Mouse (Mus musculus) neural tube, embryonic 11.5 days (tissue): ENCODE data around the gene Def8. TPM values are rescaled to one million over a fixed set of nuclear protein-coding genes. Genes with fewer than 3 reads are reported as not detected.
"Not testable (repeated sequence)": the region's sequence is repeated elsewhere in the genome, so short reads cannot be mapped to it uniquely, and the experiment has no call there.

Source experiments
- ATAC-seq: fragments of 200-750 bp; cut with Nextera tagmentation; 2 replicates; pipeline ENCODE4 v1.8.0; 2017; ENCODE audit warnings: moderate number of reproducible peaks, mild to moderate bottlenecking, moderate TSS enrichment, moderate library complexity; ENCODE audit not compliant: insufficient read depth, low FRiP score, low TSS enrichment
- DNase-seq: peaks from one replicate; pipeline ENCODE4 v3.0.0-alpha.2; 2015; ENCODE audit warnings: low spot score
- H3K27ac ChIP-seq: fragments of 300-500 bp; sonication (generic); 2 replicates; pipeline ENCODE4 v1.5.1; 2014; ENCODE audit warnings: low read depth, mild to moderate bottlenecking, low read length
- H3K27me3 ChIP-seq: fragments of 300-500 bp; sonication (generic); 2 replicates; pipeline ENCODE4 v1.6.1; 2014; ENCODE audit warnings: mild to moderate bottlenecking, low read length, mixed read lengths; ENCODE audit not compliant: control insufficient read depth, insufficient read depth
- H3K36me3 ChIP-seq: fragments of 300-500 bp; sonication (generic); 2 replicates; pipeline ENCODE4 v1.6.1; 2014; ENCODE audit warnings: mild to moderate bottlenecking, low read length, moderate library complexity, mixed read lengths; ENCODE audit not compliant: control insufficient read depth, insufficient read depth
- H3K4me1 ChIP-seq: fragments of 300-500 bp; sonication (generic); 2 replicates; pipeline ENCODE4 v1.6.1; 2014; ENCODE audit warnings: low read length, mixed read lengths; ENCODE audit not compliant: control insufficient read depth, insufficient read depth
- H3K4me2 ChIP-seq: fragments of 300-500 bp; sonication (generic); 2 replicates; pipeline ENCODE4 v1.6.1; 2014; ENCODE audit warnings: low read depth, mild to moderate bottlenecking, moderate library complexity
- H3K4me3 ChIP-seq: fragments of 300-500 bp; sonication (generic); 2 replicates; pipeline ENCODE4 v1.5.1; 2014; ENCODE audit warnings: low read depth, low read length
- H3K9ac ChIP-seq: fragments of 300-500 bp; sonication (generic); 2 replicates; pipeline ENCODE4 v1.6.1; 2014; ENCODE audit warnings: mild to moderate bottlenecking, low read length
- H3K9me3 ChIP-seq: fragments of 300-500 bp; sonication (generic); 2 replicates; pipeline ENCODE4 v1.6.1; 2016; ENCODE audit warnings: low read length; ENCODE audit not compliant: control insufficient read depth
- WGBS: fragments of 180-500 bp; shearing (Covaris S2); extraction: QIAGEN DNeasy Blood & Tissue Kit; methylation state at CpG from one replicate; pipeline ENCODE4 v1.1.7; 2014; 5-methylcytosine and 5-hydroxymethylcytosine counted together
- polyA plus RNA-seq: library from polyadenylated mRNA; unstranded; fragments of >200 nt; fragmentation: Nextera tagmentation; extraction: Ambion mirVana; gene quantifications from 2 replicates; pipeline ENCODE4 v1.2.1, GENCODE M21; 2014

The Def8 gene
- polyA plus RNA-seq, 1 experiment from 2014 or later = 41.7 TPM

DNA sequence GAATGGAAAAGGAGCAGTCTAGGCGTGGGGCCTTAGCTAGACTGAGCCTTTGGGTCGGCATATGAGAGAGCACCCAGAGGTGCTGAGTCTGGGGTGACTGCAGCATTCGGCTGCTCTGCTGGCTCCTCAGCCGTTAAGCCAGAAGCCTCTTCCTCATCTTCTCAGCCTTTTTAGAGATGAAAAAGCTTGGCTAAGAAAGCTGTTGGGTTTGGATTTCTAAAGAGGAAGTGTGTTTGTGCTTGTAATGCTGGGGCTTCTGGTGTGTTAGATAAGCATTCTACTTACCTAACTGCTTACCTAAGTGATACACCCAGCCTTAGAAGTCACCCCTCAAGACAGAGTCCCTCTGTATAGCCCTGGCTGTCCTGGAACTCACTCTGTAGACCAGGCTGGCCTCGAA is 27.5 kb downstream of the Def8 start:
- H3K9ac ChIP-seq = no peak overlapping the region
- no peaks in the 10 kb centered on the region for H3K4me1 ChIP-seq
- ATAC-seq (no peak), DNase-seq (no peak)
- no peak overlapping the region for H3K4me3 ChIP-seq
- no peak overlapping the region for H3K27ac ChIP-seq
- H3K4me2 ChIP-seq = no peak overlapping the region
- peaks cover 3% of the 10 kb centered on the region; the same call in 1 of the 2 replicates for H3K36me3 ChIP-seq
- H3K9me3 ChIP-seq = no peaks in the 10 kb centered on the region
- WGBS = 91% methylated on average over 5 of the region's 5 CpGs
- no peaks in the 10 kb centered on the region for H3K27me3 ChIP-seq

DNA sequence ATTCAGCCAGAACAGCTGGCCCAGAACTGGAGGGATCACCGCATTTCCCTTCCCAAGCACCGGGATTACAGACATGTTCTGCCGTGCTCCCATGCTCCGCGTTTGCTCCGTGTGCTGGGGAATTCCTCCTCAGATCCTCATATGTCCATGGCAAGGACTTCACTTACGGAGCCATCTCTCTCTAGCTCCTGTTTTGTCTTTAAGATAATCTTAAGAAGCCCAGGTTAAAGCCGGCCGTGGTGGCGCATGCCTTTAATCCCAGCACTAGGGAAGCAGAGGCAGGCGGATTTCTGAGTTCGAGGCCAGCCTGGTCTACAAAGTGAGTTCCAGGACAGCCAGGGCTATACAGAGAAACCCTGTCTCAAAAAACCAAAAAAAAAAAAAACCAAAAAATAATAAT is 28.4 kb downstream of the Def8 start:
- WGBS = 95% methylated on average over 12 of the region's 12 CpGs
- ATAC-seq, H3K4me2 ChIP-seq: not testable (repeated sequence)

GRCm38 (mm10) chr8:123452149-123452548 is 28.8 kb downstream of the Def8 start:
- ATAC-seq = no peak

More for the DNA sequence above, 28.4 kb downstream of the Def8 start:
- DNase-seq, H3K36me3 ChIP-seq, H3K4me3 ChIP-seq, H3K27me3 ChIP-seq, H3K27ac ChIP-seq, H3K9me3 ChIP-seq, H3K4me1 ChIP-seq, H3K9ac ChIP-seq: not testable (repeated sequence)

DNA sequence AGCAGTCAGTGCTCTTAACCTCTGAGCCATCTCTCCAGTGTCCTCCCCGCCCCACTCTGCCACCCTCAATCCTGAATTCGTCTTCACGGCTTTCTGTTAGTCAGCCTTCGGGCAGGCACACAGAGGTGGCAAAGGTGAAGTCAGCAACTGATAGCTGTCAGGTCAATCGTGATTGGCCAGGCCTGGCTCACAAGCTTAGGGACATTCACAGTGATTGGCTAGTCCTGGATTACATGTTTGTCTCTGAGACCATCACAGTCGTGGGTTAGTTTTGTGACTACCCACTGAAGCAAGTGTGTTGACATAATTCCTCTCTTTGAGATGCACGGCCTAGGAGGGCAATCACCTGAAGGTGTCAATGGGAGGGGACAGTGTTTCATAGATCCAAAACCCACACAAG is 30.0 kb downstream of the Def8 start:
- Histone ChIP-seq H3K4me3 (no peak overlapping the region), H3K36me3 (peaks cover 3% of the 10 kb centered on the region), H3K4me2 (no peak overlapping the region), H3K27me3 (no peaks in the 10 kb centered on the region), H3K9ac (no peak overlapping the region), H3K27ac (no peak overlapping the region), H3K9me3 (no peaks in the 10 kb centered on the region), H3K4me1 (no peaks in the 10 kb centered on the region)
- no peak for ATAC-seq
- no peak for DNase-seq
- whole genome bisulfite sequencing = 77% methylated on average over 7 of the region's 7 CpGs

More at GRCm38 (mm10) chr8:123452149-123452548, 28.8 kb downstream of the Def8 start:
- H3K4me3 ChIP-seq = no peak overlapping the region
- no peak overlapping the region for H3K27ac ChIP-seq
- no peaks in the 10 kb centered on the region for H3K4me1 ChIP-seq
- no peaks in the 10 kb centered on the region for H3K9me3 ChIP-seq
- 90% methylated on average over 4 of the region's 4 CpGs for WGBS
- peaks cover 3% of the 10 kb centered on the region for H3K36me3 ChIP-seq
- H3K4me2 ChIP-seq = no peak overlapping the region
- H3K27me3 ChIP-seq = no peaks in the 10 kb centered on the region
- no peak overlapping the region for H3K9ac ChIP-seq
- DNase-seq = no peak

- Histone ChIP-seq H3K36me3 (peaks cover 3% of the 10 kb centered on the region), H3K27me3 (no peaks in the 10 kb centered on the region), H3K4me1 (no peaks in the 10 kb centered on the region), H3K9me3 (no peaks in the 10 kb centered on the region), H3K9ac (no peak overlapping the region), H3K4me2 (no peak overlapping the region), H3K27ac (no peak overlapping the region), H3K4me3 (no peak overlapping the region)
- ATAC-seq (no peak), DNase-seq (no peak)
- 77% methylated on average over 5 of the region's 5 CpGs for WGBS
Observed at GRCm38 (mm10) chr8:123453951-123454350, 30.6 kb downstream of the Def8 start.

DNA sequence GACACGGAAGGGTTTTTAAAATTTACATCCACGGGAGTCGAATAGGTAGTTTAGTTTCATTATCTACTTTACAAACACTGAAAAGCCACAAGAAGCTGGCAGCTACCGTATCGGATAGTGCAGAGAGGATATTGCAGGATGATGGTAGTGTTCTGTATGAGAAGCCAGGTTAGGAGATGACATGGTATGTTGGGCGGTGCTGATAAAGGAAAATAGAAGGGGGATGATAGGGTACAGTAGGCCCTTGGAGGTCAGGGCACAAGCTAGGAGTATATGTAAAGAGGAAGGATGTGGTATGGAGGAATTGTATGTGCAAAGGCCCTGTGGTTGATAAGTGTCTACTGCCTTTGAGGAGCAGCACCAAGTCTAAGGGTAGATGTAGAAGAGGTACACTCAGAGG is 31.2 kb downstream of the Def8 start:
- H3K36me3 ChIP-seq = peaks cover 5% of the 10 kb centered on the region
- no peak overlapping the region for H3K4me2 ChIP-seq
- no peak overlapping the region for H3K27ac ChIP-seq
- H3K4me3 ChIP-seq = no peak overlapping the region
- no peak for DNase-seq
- H3K9me3 ChIP-seq = no peaks in the 10 kb centered on the region
- 91% methylated on average over 6 of the region's 6 CpGs for WGBS
- ATAC-seq = no peak
- H3K9ac ChIP-seq = no peak overlapping the region
- no peaks in the 10 kb centered on the region for H3K27me3 ChIP-seq
- H3K4me1 ChIP-seq = no peaks in the 10 kb centered on the region

DNA sequence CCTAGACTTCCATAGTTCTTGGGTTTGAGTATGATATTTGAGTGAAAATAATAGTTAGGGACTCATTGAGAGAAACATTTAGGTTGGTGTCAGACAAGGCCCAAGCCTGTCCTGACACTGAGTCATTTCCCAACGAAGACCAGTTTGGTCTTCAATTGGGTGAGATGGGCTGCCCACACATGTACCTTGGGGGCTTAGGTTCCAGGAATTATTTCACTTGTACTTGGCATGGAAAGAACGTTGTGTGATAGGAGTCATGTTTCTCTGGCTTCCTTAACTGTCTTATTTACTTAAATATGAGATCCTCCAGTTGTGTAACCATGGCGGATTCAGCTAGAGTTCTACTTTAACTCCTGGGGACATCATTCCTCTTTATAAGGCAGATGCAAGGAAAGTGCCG is 40.3 kb downstream of the Def8 start:
- H3K4me1 ChIP-seq = no peaks in the 10 kb centered on the region
- H3K4me3 ChIP-seq = no peak overlapping the region
- no peaks in the 10 kb centered on the region for H3K9me3 ChIP-seq
- H3K9ac ChIP-seq = no peak overlapping the region
- DNase-seq = no peak
- H3K36me3 ChIP-seq = peaks cover 4% of the 10 kb centered on the region; the same call in 1 of the 2 replicates
- H3K27me3 ChIP-seq = no peaks in the 10 kb centered on the region
- no peak overlapping the region for H3K27ac ChIP-seq
- H3K4me2 ChIP-seq = no peak overlapping the region
- no peak for ATAC-seq
- 91% methylated on average over 4 of the region's 4 CpGs for WGBS

- H3K4me2 ChIP-seq = no peak overlapping the region
- H3K4me1 ChIP-seq = no peaks in the 10 kb centered on the region
- no peaks in the 10 kb centered on the region for H3K9me3 ChIP-seq
- H3K9ac ChIP-seq = no peak overlapping the region
- no peak overlapping the region for H3K4me3 ChIP-seq
- H3K27me3 ChIP-seq = no peaks in the 10 kb centered on the region
- no peak for DNase-seq
- H3K27ac ChIP-seq = no peak overlapping the region
- no peak for ATAC-seq
- 79% methylated on average over 3 of the region's 3 CpGs for WGBS
- H3K36me3 ChIP-seq = no peaks in the 10 kb centered on the region
Observed at GRCm38 (mm10) chr8:123467476-123467875, 44.1 kb downstream of the Def8 start.

DNA sequence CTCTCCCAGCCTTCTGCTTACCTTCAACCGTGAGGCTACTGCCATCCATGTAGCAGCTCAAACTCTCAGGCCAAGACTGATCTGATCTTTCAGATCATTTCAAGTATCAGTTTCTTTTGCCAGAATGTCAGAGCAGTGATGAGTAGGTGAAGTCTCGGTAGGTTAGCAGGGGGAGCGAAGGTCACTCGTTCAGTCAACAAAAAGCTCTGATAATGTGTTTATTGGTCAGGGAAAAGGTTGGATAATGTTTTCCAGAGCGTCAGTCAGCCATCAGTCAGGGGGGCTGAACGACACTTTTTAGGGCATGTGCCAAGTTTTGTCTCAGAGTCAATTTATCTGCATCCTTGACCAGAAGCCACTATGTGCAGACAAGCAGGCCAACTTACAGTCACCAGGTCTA is 49.7 kb downstream of the Def8 start:
- H3K36me3 ChIP-seq, H3K4me2 ChIP-seq, H3K9ac ChIP-seq, H3K27me3 ChIP-seq, H3K4me3 ChIP-seq, H3K27ac ChIP-seq, DNase-seq, H3K4me1 ChIP-seq, ATAC-seq, H3K9me3 ChIP-seq: not testable (repeated sequence)
- WGBS = 71% methylated on average over 6 of the region's 6 CpGs
